28 mouse cellular contexts compared by ENCODE assay signal in the genomic region with DNA sequence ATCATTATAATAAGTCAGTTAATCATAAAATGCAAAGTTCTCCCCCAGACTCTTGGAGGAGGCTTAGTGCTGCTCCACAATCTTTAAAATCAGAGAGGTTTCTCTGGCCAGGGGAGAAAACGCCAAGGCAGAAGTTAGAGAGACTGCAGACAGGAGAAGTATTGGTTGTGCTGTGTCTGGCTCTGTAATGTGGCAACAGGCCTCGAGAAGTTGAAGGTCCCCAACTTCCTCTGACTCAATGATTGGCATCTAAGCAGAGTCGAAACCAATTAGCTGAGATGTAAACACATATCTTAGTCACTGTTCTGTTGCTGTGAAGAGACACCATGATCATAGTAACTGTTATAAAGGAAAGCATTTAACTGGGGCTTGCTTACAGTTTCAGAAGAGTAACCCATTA. TPM values are rescaled to one million over a fixed set of nuclear protein-coding genes. Genes with fewer than 3 reads are reported as not detected.
"Had no signal": no experiment of that assay in that cellular context is flagged by ENCODE, and none has a peak within 500 bp of the region (broad histone marks: within the 10 kb centered on the region; RNA-seq: fewer than 3 reads in every experiment).

No protein-coding gene starts in this region.

- H3K4me3 ChIP-seq: layer of hippocampus, adult 2 months; limb, embryonic 10.5 days; limb, embryonic 13.5 days; liver, embryonic 12.5 days; liver, embryonic 15.5 days; lung, embryonic 15.5 days; neural tube, embryonic 12.5 days; neural tube, embryonic 15.5 days had no signal

- H3K4me2 ChIP-seq: limb, embryonic 13.5 days; liver, embryonic 12.5 days; liver, embryonic 15.5 days; lung, embryonic 15.5 days; midbrain, embryonic 11.5 days; neural tube, embryonic 12.5 days; neural tube, embryonic 15.5 days had no signal

- ATAC-seq: intestine, postnatal 0 days; liver, embryonic 12.5 days had no signal

- H3K27me3 ChIP-seq: limb, embryonic 13.5 days; liver, embryonic 12.5 days; liver, embryonic 15.5 days; lung, embryonic 15.5 days; neural tube, embryonic 12.5 days; neural tube, embryonic 15.5 days had no signal

- DNase-seq: kidney, adult 2 months; kidney, postnatal 25 days; layer of hippocampus, adult 9-11 months; liver; lung, adult 18-20 months; lung, postnatal 10 days; midbrain, embryonic 14.5 days; thymus, postnatal 4 days had no signal

- H3K9ac ChIP-seq: limb, embryonic 13.5 days; liver, embryonic 12.5 days; liver, embryonic 15.5 days; lung, embryonic 15.5 days; neural tube, embryonic 12.5 days; neural tube, embryonic 15.5 days had no signal

- H3K36me3 ChIP-seq: limb, embryonic 10.5 days; limb, embryonic 13.5 days; liver, embryonic 12.5 days; liver, embryonic 15.5 days; lung, embryonic 15.5 days; neural tube, embryonic 12.5 days; neural tube, embryonic 15.5 days had no signal

- H3K4me1 ChIP-seq: limb, embryonic 10.5 days; limb, embryonic 13.5 days; liver, embryonic 12.5 days; liver, embryonic 15.5 days; lung, embryonic 15.5 days; neural tube, embryonic 12.5 days; neural tube, embryonic 15.5 days had no signal

- H3K9me3 ChIP-seq: limb, embryonic 10.5 days; limb, embryonic 13.5 days; liver, embryonic 12.5 days; liver, embryonic 15.5 days; lung, embryonic 15.5 days; neural tube, embryonic 12.5 days; neural tube, embryonic 15.5 days had no signal

- H3K27ac ChIP-seq: kidney, postnatal 0 days; layer of hippocampus, adult 2 months; limb, embryonic 10.5 days; limb, embryonic 13.5 days; liver, embryonic 12.5 days; liver, embryonic 15.5 days; lung, embryonic 15.5 days; macrophage; neural tube, embryonic 12.5 days; neural tube, embryonic 15.5 days had no signal

RNA-seq across cellular contexts. Expression of a gene that starts 6.5 kb away (rescaled TPM):
- total RNA-seq: layer of hippocampus, adult 2 months; layer of hippocampus, postnatal 25 days; left cerebral cortex, adult 18-20 months; left cerebral cortex, postnatal 25 days; megakaryocyte-erythroid progenitor cell, adult 5-6 weeks had no signal
- polyA plus RNA-seq: kidney, adult 2 months; kidney, embryonic 14.5 days; large intestine, adult 2 months; limb, embryonic 10.5 days; liver, embryonic 12.5 days; liver, embryonic 15.5 days; macrophage; midbrain, embryonic 11.5 days; midbrain, embryonic 14.5 days; midbrain, postnatal 0 days; neural tube, embryonic 12.5 days; neural tube, embryonic 15.5 days; small intestine, adult 2 months had no signal
